Mouse (Mus musculus): ENCODE measurements at regions not wholly inside any gene's neighbourhood (a gene's known extent, or its start where the extent isn't known, plus 50 kb on each side); places are given as distances from the start of the nearest gene placed in this dataset.

DNA sequence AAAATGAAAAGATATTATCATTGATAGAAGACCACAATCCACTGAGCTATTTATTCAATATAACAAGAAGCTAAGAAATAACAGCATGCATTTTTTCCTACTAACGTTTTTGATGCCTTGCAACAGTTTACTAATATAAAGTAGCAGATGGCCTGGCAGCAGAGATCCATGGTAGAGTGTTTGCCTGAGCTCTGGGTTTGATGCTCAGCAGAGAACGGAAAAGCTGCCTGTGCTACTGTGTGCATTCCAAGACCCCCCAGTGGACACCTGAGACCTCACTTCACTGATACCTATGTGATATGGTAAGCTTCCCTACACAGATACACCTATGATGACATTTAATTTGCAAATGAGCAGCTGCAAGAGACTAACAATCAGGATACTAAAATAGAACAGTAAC is 95.6 kb upstream of the Acvr2a start:
- TF ChIP-seq E2F4 (IDR thresholded peaks at IDR 0.05; ENCODE audit: insufficient read depth) (no peak), TCF12 (IDR thresholded peaks at IDR 0.05; ENCODE audit: insufficient read depth, poor library complexity, severe bottlenecking) (no peak), CEBPB (IDR thresholded peaks at IDR 0.05; ENCODE audit: insufficient read depth, poor library complexity, severe bottlenecking) (no peak), REST (IDR thresholded peaks at IDR 0.05; ENCODE audit: insufficient read depth, insufficient read length) (no peak), POLR2A (IDR thresholded peaks at IDR 0.05; ENCODE audit: insufficient read length, low read depth) (no peak), MYOG (IDR thresholded peaks at IDR 0.05; ENCODE audit: control insufficient read depth in 1 of 3, insufficient read depth in 1 of 3, insufficient read length in 2 of 3, low read depth in 2 of 3) (no peak), MAX (IDR thresholded peaks at IDR 0.05; ENCODE audit: low read depth) (no peak), USF1 (IDR thresholded peaks at IDR 0.05; ENCODE audit: low read depth) (no peak), SRF (IDR thresholded peaks at IDR 0.05; ENCODE audit: control insufficient read depth, insufficient read length, low read depth) (no peak), MYOD1 (IDR thresholded peaks at IDR 0.05; ENCODE audit: control insufficient read depth in 1 of 3, insufficient read length in 2 of 3, low read depth in 2 of 3) (no peak), POLR2AphosphoS2 (IDR thresholded peaks at IDR 0.05; ENCODE audit: insufficient read length, low read depth) (no peak), TCF3 (IDR thresholded peaks at IDR 0.05; ENCODE audit: insufficient read length, low read depth) (no peak)
- no peaks in the 10 kb centered on the region for H3K36me3 ChIP-seq (ENCODE audit: control insufficient read depth, insufficient read depth)
- no peaks in the 10 kb centered on the region for H3K27me3 ChIP-seq (ENCODE audit: control insufficient read depth, insufficient read depth, insufficient read length)
- H3ac ChIP-seq (ENCODE audit: control insufficient read depth, insufficient read length), result no peak overlapping the region
- H3K4me3 ChIP-seq, result no peak overlapping the region
- no peak overlapping the region for H3K4me2 ChIP-seq (ENCODE audit: low read depth)
- no peaks in the 10 kb centered on the region for H3K79me2 ChIP-seq (ENCODE audit: control insufficient read depth, insufficient read depth)

DNA sequence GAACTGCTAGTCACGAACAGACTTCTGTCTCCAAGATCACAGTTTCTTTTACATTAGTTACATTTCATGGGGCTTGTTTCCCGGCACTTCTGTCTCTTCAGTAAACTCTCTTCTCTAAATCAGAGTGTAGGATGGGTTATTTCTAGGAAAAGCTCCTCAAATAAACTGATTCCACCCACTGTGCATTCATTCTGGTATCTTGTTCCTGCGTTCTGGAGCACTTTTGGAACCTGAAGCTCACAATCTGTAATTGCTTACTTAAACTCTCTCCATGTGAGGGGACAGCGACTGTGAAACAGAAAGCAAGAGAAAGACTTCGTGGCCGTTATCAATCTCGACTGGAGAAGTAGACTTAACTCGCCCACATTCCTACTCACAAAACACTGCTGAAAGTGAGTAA is 83.1 kb upstream of the Acvr2a start:
- TF ChIP-seq USF1 (IDR thresholded peaks at IDR 0.05; ENCODE audit: low read depth), result no peak
- no peak for TF ChIP-seq TCF12 (IDR thresholded peaks at IDR 0.05; ENCODE audit: insufficient read depth, poor library complexity, severe bottlenecking)
- TF ChIP-seq POLR2A (IDR thresholded peaks at IDR 0.05; ENCODE audit: insufficient read length, low read depth), result no peak
- TF ChIP-seq MYOG (IDR thresholded peaks at IDR 0.05; ENCODE audit: control insufficient read depth in 1 of 3, insufficient read depth in 1 of 3, insufficient read length in 2 of 3, low read depth in 2 of 3), result no peak
- no peak for TF ChIP-seq POLR2AphosphoS2 (IDR thresholded peaks at IDR 0.05; ENCODE audit: insufficient read length, low read depth)
- TF ChIP-seq MAX (IDR thresholded peaks at IDR 0.05; ENCODE audit: low read depth), result no peak
- no peak for TF ChIP-seq TCF3 (IDR thresholded peaks at IDR 0.05; ENCODE audit: insufficient read length, low read depth)
- no peak for TF ChIP-seq REST (IDR thresholded peaks at IDR 0.05; ENCODE audit: insufficient read depth, insufficient read length)
- no peak for TF ChIP-seq MYOD1 (IDR thresholded peaks at IDR 0.05; ENCODE audit: control insufficient read depth in 1 of 3, insufficient read length in 2 of 3, low read depth in 2 of 3)
- TF ChIP-seq CEBPB (IDR thresholded peaks at IDR 0.05; ENCODE audit: insufficient read depth, poor library complexity, severe bottlenecking), result no peak
- no peak for TF ChIP-seq E2F4 (IDR thresholded peaks at IDR 0.05; ENCODE audit: insufficient read depth)
- no peak for TF ChIP-seq SRF (IDR thresholded peaks at IDR 0.05; ENCODE audit: control insufficient read depth, insufficient read length, low read depth)
- Histone ChIP-seq H3K36me3 (ENCODE audit: control insufficient read depth, insufficient read depth) (no peaks in the 10 kb centered on the region), H3K4me2 (ENCODE audit: low read depth) (peak overlapping the region; percentile 60), H3K79me2 (ENCODE audit: control insufficient read depth, insufficient read depth) (no peaks in the 10 kb centered on the region), H3ac (ENCODE audit: control insufficient read depth, insufficient read length) (no peak overlapping the region), H3K4me3 (no peak overlapping the region), H3K27me3 (ENCODE audit: control insufficient read depth, insufficient read depth, insufficient read length) (no peaks in the 10 kb centered on the region)

DNA sequence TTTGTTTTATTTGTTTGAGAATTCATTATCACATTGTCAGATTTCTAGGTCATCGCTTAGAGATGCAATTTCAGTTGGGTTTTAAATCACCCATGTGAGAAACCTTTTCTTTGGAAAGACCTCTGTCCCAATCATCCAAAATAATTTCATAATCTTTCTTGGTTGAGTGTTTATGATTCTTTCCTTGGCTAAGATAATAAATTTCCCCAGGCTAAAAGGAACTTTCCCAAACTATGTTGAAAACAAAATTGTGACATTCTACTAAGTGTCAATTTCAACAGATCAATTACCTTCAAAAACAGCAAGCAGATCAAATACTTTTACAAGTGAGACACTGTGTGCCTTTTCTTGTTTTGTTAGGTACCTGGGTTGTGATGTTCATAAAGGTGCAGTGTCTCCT is 80.0 kb upstream of the Acvr2a start:
- Histone ChIP-seq H3K27me3 (ENCODE audit: control insufficient read depth, insufficient read depth, insufficient read length) (no peaks in the 10 kb centered on the region), H3K36me3 (ENCODE audit: control insufficient read depth, insufficient read depth) (no peaks in the 10 kb centered on the region), H3K79me2 (ENCODE audit: control insufficient read depth, insufficient read depth) (no peaks in the 10 kb centered on the region), H3K4me3 (no peak overlapping the region), H3K4me2 (ENCODE audit: low read depth) (no peak overlapping the region), H3ac (ENCODE audit: control insufficient read depth, insufficient read length) (no peak overlapping the region)
- no peak for TF ChIP-seq SRF (IDR thresholded peaks at IDR 0.05; ENCODE audit: control insufficient read depth, insufficient read length, low read depth)

DNA sequence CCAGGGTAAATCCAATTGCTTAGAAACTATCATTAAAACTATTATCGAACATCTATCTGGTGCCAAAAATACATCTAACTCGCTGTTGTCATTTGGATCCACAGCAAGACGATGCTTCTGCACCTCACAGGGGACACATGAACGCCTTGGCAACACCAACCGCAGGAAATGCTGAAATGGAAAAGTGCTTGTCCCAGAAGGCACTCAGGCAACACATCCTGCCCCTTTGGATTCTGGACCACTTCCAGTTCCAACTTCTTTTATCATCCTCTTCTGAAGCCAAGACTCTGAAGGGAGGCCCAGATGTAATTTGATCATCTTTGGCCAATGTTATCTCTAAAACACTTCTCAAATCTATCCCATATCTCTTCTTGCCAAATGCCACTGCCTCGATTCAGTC is 79.4 kb upstream of the Acvr2a start:
- TF ChIP-seq REST (IDR thresholded peaks at IDR 0.05; ENCODE audit: insufficient read depth, insufficient read length) (no peak), MAX (IDR thresholded peaks at IDR 0.05; ENCODE audit: low read depth) (no peak), CEBPB (IDR thresholded peaks at IDR 0.05; ENCODE audit: insufficient read depth, poor library complexity, severe bottlenecking) (no peak), POLR2A (IDR thresholded peaks at IDR 0.05; ENCODE audit: insufficient read length, low read depth) (no peak), MYOD1 (IDR thresholded peaks at IDR 0.05; ENCODE audit: control insufficient read depth in 1 of 3, insufficient read length in 2 of 3, low read depth in 2 of 3) (no peak), MYOG (IDR thresholded peaks at IDR 0.05; ENCODE audit: control insufficient read depth in 1 of 3, insufficient read depth in 1 of 3, insufficient read length in 2 of 3, low read depth in 2 of 3) (no peak), SRF (IDR thresholded peaks at IDR 0.05; ENCODE audit: control insufficient read depth, insufficient read length, low read depth) (no peak), POLR2AphosphoS2 (IDR thresholded peaks at IDR 0.05; ENCODE audit: insufficient read length, low read depth) (no peak), TCF3 (IDR thresholded peaks at IDR 0.05; ENCODE audit: insufficient read length, low read depth) (no peak), E2F4 (IDR thresholded peaks at IDR 0.05; ENCODE audit: insufficient read depth) (no peak), USF1 (IDR thresholded peaks at IDR 0.05; ENCODE audit: low read depth) (no peak), TCF12 (IDR thresholded peaks at IDR 0.05; ENCODE audit: insufficient read depth, poor library complexity, severe bottlenecking) (no peak)
- H3K4me2 ChIP-seq (ENCODE audit: low read depth), result no peak overlapping the region
- no peak overlapping the region for H3K4me3 ChIP-seq
- no peaks in the 10 kb centered on the region for H3K79me2 ChIP-seq (ENCODE audit: control insufficient read depth, insufficient read depth)
- no peaks in the 10 kb centered on the region for H3K27me3 ChIP-seq (ENCODE audit: control insufficient read depth, insufficient read depth, insufficient read length)
- no peak overlapping the region for H3ac ChIP-seq (ENCODE audit: control insufficient read depth, insufficient read length)
- no peaks in the 10 kb centered on the region for H3K36me3 ChIP-seq (ENCODE audit: control insufficient read depth, insufficient read depth)

DNA sequence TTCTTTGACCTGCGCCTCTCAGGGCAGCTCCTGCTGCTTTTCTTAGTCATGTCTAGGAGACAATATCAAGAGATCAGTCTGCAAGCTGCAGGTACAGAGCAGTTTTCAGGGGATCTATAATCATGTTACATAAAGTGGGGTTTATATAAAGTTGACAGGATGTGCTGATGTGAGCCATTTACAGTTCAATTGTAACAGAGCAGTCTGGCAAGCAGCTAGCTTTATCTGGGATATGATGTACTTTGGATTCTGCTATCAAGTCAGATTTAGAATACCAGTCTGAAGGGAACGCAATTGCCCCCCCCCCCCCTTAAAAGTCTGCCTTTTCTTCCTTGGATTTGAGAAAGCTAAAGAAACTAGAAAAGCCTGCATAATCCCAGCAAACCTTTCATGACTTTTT is 77.6 kb upstream of the Acvr2a start:
- TF ChIP-seq POLR2AphosphoS2 (IDR thresholded peaks at IDR 0.05; ENCODE audit: insufficient read length, low read depth) (no peak), POLR2A (IDR thresholded peaks at IDR 0.05; ENCODE audit: insufficient read length, low read depth) (no peak), TCF12 (IDR thresholded peaks at IDR 0.05; ENCODE audit: insufficient read depth, poor library complexity, severe bottlenecking) (no peak), MAX (IDR thresholded peaks at IDR 0.05; ENCODE audit: low read depth) (no peak), E2F4 (IDR thresholded peaks at IDR 0.05; ENCODE audit: insufficient read depth) (no peak), REST (IDR thresholded peaks at IDR 0.05; ENCODE audit: insufficient read depth, insufficient read length) (no peak), MYOD1 (IDR thresholded peaks at IDR 0.05; ENCODE audit: control insufficient read depth in 1 of 3, insufficient read length in 2 of 3, low read depth in 2 of 3) (no peak)

More for the DNA sequence above, 77.6 kb upstream of the Acvr2a start:
- no peak overlapping the region for H3K4me2 ChIP-seq (ENCODE audit: low read depth)
- H3K79me2 ChIP-seq (ENCODE audit: control insufficient read depth, insufficient read depth), result no peaks in the 10 kb centered on the region
- no peak overlapping the region for H3K4me3 ChIP-seq
- no peak overlapping the region for H3ac ChIP-seq (ENCODE audit: control insufficient read depth, insufficient read length)
- H3K36me3 ChIP-seq (ENCODE audit: control insufficient read depth, insufficient read depth), result no peaks in the 10 kb centered on the region
- no peaks in the 10 kb centered on the region for H3K27me3 ChIP-seq (ENCODE audit: control insufficient read depth, insufficient read depth, insufficient read length)

Data from myocyte (in vitro differentiated cells).